ENCODE assay signal across 8 mouse cellular contexts in genomic region chr15:91301366-91301765, GRCm38 (mm10).
DNase-seq lines count a peak whose midpoint lies in the region; ATAC-seq and TF ChIP-seq lines count a peak whose summit lies in the region.

No protein-coding gene starts in this region.

- H3K4me1 ChIP-seq in midbrain, embryonic 10.5 days, result no peaks in the 10 kb centered on the region
- H3K4me1 ChIP-seq in midbrain, embryonic 13.5 days (replicated peaks), result peaks cover 3% of the 10 kb centered on the region; the same call in 1 of the 2 replicates
- no peaks in the 10 kb centered on the region for H3K4me1 ChIP-seq in limb, embryonic 10.5 days
- no peaks in the 10 kb centered on the region for H3K4me1 ChIP-seq in neural tube, embryonic 12.5 days
- H3K4me1 ChIP-seq in thymus, adult 2 months (replicated peaks; ENCODE audit: control insufficient read depth, insufficient read depth, low read length), result no peaks in the 10 kb centered on the region

- no peaks in the 10 kb centered on the region for H3K36me3 ChIP-seq in midbrain, embryonic 10.5 days
- H3K36me3 ChIP-seq in midbrain, embryonic 13.5 days, result no peaks in the 10 kb centered on the region
- no peaks in the 10 kb centered on the region for H3K36me3 ChIP-seq in limb, embryonic 10.5 days
- no peaks in the 10 kb centered on the region for H3K36me3 ChIP-seq in neural tube, embryonic 12.5 days
- no peaks in the 10 kb centered on the region for H3K36me3 ChIP-seq in thymus, adult 2 months (ENCODE audit: control insufficient read depth, insufficient read depth, low read length)

- no peaks in the 10 kb centered on the region for H3K9me3 ChIP-seq in midbrain, embryonic 10.5 days (replicated peaks)
- no peaks in the 10 kb centered on the region for H3K9me3 ChIP-seq in midbrain, embryonic 13.5 days
- no peaks in the 10 kb centered on the region for H3K9me3 ChIP-seq in limb, embryonic 10.5 days (replicated peaks)
- no peaks in the 10 kb centered on the region for H3K9me3 ChIP-seq in neural tube, embryonic 12.5 days

- TF ChIP-seq POLR2A in thymus, adult 2 months (IDR thresholded peaks at IDR 0.05; ENCODE audit: control insufficient read depth, extremely low read depth, insufficient read depth, low read length, poor library complexity), result no peak

- no peak overlapping the region for H3K9ac ChIP-seq in midbrain, embryonic 13.5 days (replicated peaks)
- no peak overlapping the region for H3K9ac ChIP-seq in neural tube, embryonic 12.5 days

- ATAC-seq in midbrain, embryonic 13.5 days, result no peak
- ATAC-seq in neural tube, embryonic 12.5 days (ENCODE audit: low FRiP score, low read depth), result peak; percentile 66; the same call in 1 of the 2 replicates

- no peak for TF ChIP-seq CTCF in thymus, adult 2 months (IDR thresholded peaks at IDR 0.05; ENCODE audit: borderline replicate concordance, control insufficient read depth, extremely low read depth, insufficient read depth, low read length, poor library complexity)

- no peak overlapping the region for H3K4me2 ChIP-seq in midbrain, embryonic 13.5 days (replicated peaks)
- no peak overlapping the region for H3K4me2 ChIP-seq in neural tube, embryonic 12.5 days (replicated peaks)

- WGBS in midbrain, embryonic 10.5 days, result 16% methylated on average over 3 of the region's 3 CpGs
- 10% methylated on average over 3 of the region's 3 CpGs for WGBS in midbrain, embryonic 13.5 days
- WGBS in limb, embryonic 10.5 days, result 15% methylated on average over 3 of the region's 3 CpGs
- WGBS in neural tube, embryonic 12.5 days, result 14% methylated on average over 3 of the region's 3 CpGs
- WGBS in thymus, adult 2 months, result 6% methylated on average over 3 of the region's 3 CpGs

- no peak overlapping the region for H3K27ac ChIP-seq in midbrain, embryonic 10.5 days (replicated peaks)
- no peak overlapping the region for H3K27ac ChIP-seq in midbrain, embryonic 13.5 days
- H3K27ac ChIP-seq in limb, embryonic 10.5 days, result no peak overlapping the region
- no peak overlapping the region for H3K27ac ChIP-seq in neural tube, embryonic 12.5 days
- H3K27ac ChIP-seq in thymus, adult 2 months (ENCODE audit: control insufficient read depth, insufficient read depth, low read length), result no peak overlapping the region

- no peak overlapping the region for H3K4me3 ChIP-seq in midbrain, embryonic 10.5 days
- H3K4me3 ChIP-seq in midbrain, embryonic 13.5 days (replicated peaks), result no peak overlapping the region
- H3K4me3 ChIP-seq in limb, embryonic 10.5 days, result no peak overlapping the region
- H3K4me3 ChIP-seq in neural tube, embryonic 12.5 days, result no peak overlapping the region
- no peak overlapping the region for H3K4me3 ChIP-seq in thymus, adult 2 months (ENCODE audit: control insufficient read depth, insufficient read depth, low read length)

- H3K27me3 ChIP-seq in midbrain, embryonic 10.5 days (ENCODE audit: low read depth, poor library complexity, severe bottlenecking), result peaks cover 10% of the 10 kb centered on the region
- no peaks in the 10 kb centered on the region for H3K27me3 ChIP-seq in midbrain, embryonic 13.5 days
- H3K27me3 ChIP-seq in limb, embryonic 10.5 days (ENCODE audit: low read depth, poor library complexity, severe bottlenecking), result no peaks in the 10 kb centered on the region
- no peaks in the 10 kb centered on the region for H3K27me3 ChIP-seq in neural tube, embryonic 12.5 days (replicated peaks)
- no peaks in the 10 kb centered on the region for H3K27me3 ChIP-seq in thymus, adult 2 months (ENCODE audit: control insufficient read depth, insufficient read depth, low read length)

- peak; percentile 82 for DNase-seq in midbrain, embryonic 10.5 days (ENCODE audit: low spot score)
- DNase-seq in cerebellum, postnatal 4 days (ENCODE audit: low spot score in 2 of 2), result peak; percentile 93 to 95
- peak; percentile 84 to 86 for DNase-seq in gastrocnemius, adult 8-10 months (ENCODE audit: low spot score in 2 of 2)
- peak; percentile 95 for DNase-seq in kidney, adult 9 months
- DNase-seq in limb, embryonic 10.5 days (ENCODE audit: low spot score), result peak; percentile 87
- DNase-seq in thymus, adult 2 months, result peak; percentile 65
